Mouse (Mus musculus) liver, postnatal 0 days (tissue): ENCODE results near the gene Tdrd1. TPM values are rescaled to one million over a fixed set of nuclear protein-coding genes. Genes with fewer than 3 reads are reported as not detected.
A peak's percentile ranks its signal among the peaks of the same experiment; 100 is the strongest.
"Not testable (repeated sequence)": the region's sequence is repeated elsewhere in the genome, so short reads cannot be mapped to it uniquely, and the experiment has no call there.

ENCODE experiments used
- ATAC-seq: fragments of 200-750 bp; cut with Nextera tagmentation; 2 replicates; pipeline ENCODE4 v1.8.0; 2017; ENCODE audit warnings: mild to moderate bottlenecking, moderate library complexity
- DNase-seq: peaks from one replicate; pipeline ENCODE4 v3.0.0-alpha.2; 2016
- H3K27ac ChIP-seq: fragments of 300-500 bp; sonication (generic); 2 replicates; pipeline ENCODE4 v1.5.1; 2014; ENCODE audit warnings: antibody characterized with exemption, moderate library complexity, mild to moderate bottlenecking, low read depth
- H3K27me3 ChIP-seq: fragments of 300-500 bp; sonication (generic); 2 replicates; pipeline ENCODE4 v1.6.1; 2014; ENCODE audit warnings: low read length, control low read depth, mixed read lengths; ENCODE audit not compliant: insufficient read depth
- H3K36me3 ChIP-seq: fragments of 300-500 bp; sonication (generic); replicated peaks from 2 replicates; pipeline ENCODE4 v1.6.1; 2014; ENCODE audit warnings: mild to moderate bottlenecking, control low read depth, low read length, moderate library complexity, mixed read lengths; ENCODE audit not compliant: insufficient read depth
- H3K4me1 ChIP-seq: fragments of 300-500 bp; sonication (generic); 2 replicates; pipeline ENCODE4 v1.6.1; 2014; ENCODE audit warnings: antibody characterized with exemption, mild to moderate bottlenecking, control low read depth; ENCODE audit not compliant: insufficient read depth
- H3K4me2 ChIP-seq: fragments of 300-500 bp; sonication (generic); 2 replicates; pipeline ENCODE4 v1.6.1; 2014; ENCODE audit warnings: low read depth, mild to moderate bottlenecking, low read length, moderate library complexity, mixed read lengths
- H3K4me3 ChIP-seq: fragments of 300-500 bp; sonication (generic); 2 replicates; pipeline ENCODE4 v1.5.1; 2014; ENCODE audit warnings: low read depth, low read length
- H3K9ac ChIP-seq: fragments of 300-500 bp; sonication (generic); replicated peaks from 2 replicates; pipeline ENCODE4 v1.6.1; 2014; ENCODE audit warnings: mild to moderate bottlenecking, moderate library complexity
- H3K9me3 ChIP-seq: fragments of 300-500 bp; sonication (generic); 2 replicates; pipeline ENCODE4 v1.6.1; 2016; ENCODE audit warnings: mild to moderate bottlenecking, control low read depth, low read length, mixed read lengths
- CTCF ChIP-seq: sonication (generic); IDR thresholded peaks from 2 replicates; pipeline ENCODE4 v1.5.1; 2016; ENCODE audit warnings: antibody characterized with exemption, low read depth
- EP300 ChIP-seq: IDR thresholded peaks from 2 replicates; pipeline ENCODE4 v1.6.1; 2016; ENCODE audit warnings: antibody characterized with exemption, low read depth, mild to moderate bottlenecking
- WGBS: fragments of 180-500 bp; shearing (Covaris S2); extraction: QIAGEN DNeasy Blood & Tissue Kit; methylation state at CpG from one replicate; pipeline ENCODE4 v1.1.7; 2014; ENCODE audit not compliant: insufficient replicate concordance; 5-methylcytosine and 5-hydroxymethylcytosine counted together
- polyA plus RNA-seq: library from polyadenylated mRNA; unstranded; fragments of >200 nt; fragmentation: Nextera tagmentation; extraction: Ambion mirVana; gene quantifications from 2 replicates; pipeline ENCODE4 v1.2.1, GENCODE M21; 2015

Gene Tdrd1
- polyA plus RNA-seq: not detected in 2 replicates

- H3K4me2 ChIP-seq: no peak within 1 kb of the TSS
- ATAC-seq: no peak
- peaks cover 7% of the 10 kb centered on the region for H3K4me1 ChIP-seq
- no peak within 1 kb of the TSS for H3K9ac ChIP-seq
- TF ChIP-seq CTCF (no peak), EP300 (no peak)
- no peak within 1 kb of the TSS for H3K27ac ChIP-seq
- no peak within 1 kb of the TSS for H3K4me3 ChIP-seq
- H3K9me3 ChIP-seq: no peaks in the 10 kb centered on the region
- no peaks in the 10 kb centered on the region for H3K36me3 ChIP-seq
- WGBS: 57% methylated on average over 44 of the region's 44 CpGs
- no peak for DNase-seq
- peaks cover 6% of the 10 kb centered on the region; the same call in 1 of the 2 replicates for H3K27me3 ChIP-seq
Measured at GRCm38 (mm10) chr19:56826047-56826631, at the start of gene Tdrd1. TSS of gene Tdrd1 (plus strand) at chr19:56826209.

- ATAC-seq: peak; percentile 59; the same call in 1 of the 2 replicates
- Histone ChIP-seq H3K9me3 (no peaks in the 10 kb centered on the region), H3K4me3 (no peak overlapping the region), H3K36me3 (no peaks in the 10 kb centered on the region), H3K27me3 (peaks cover 13% of the 10 kb centered on the region), H3K4me1 (peaks cover 6% of the 10 kb centered on the region), H3K4me2 (peak overlapping the region; percentile 2; the same call in 1 of the 2 replicates), H3K27ac (no peak overlapping the region), H3K9ac (no peak overlapping the region)
- TF ChIP-seq CTCF (peak; percentile 78), EP300 (no peak)
- DNase-seq: peak; percentile 51
- 26% methylated on average over 16 of the region's 16 CpGs for WGBS
Measured at GRCm38 (mm10) chr19:56776719-56777382, 49.2 kb upstream of the Tdrd1 start.

GRCm38 (mm10) chr19:56778532-56778931 is 47.5 kb upstream of the Tdrd1 start:
- DNase-seq, H3K4me3 ChIP-seq, H3K9ac ChIP-seq, ATAC-seq, H3K27ac ChIP-seq, H3K36me3 ChIP-seq, H3K4me2 ChIP-seq, H3K4me1 ChIP-seq, H3K9me3 ChIP-seq: not testable (repeated sequence)
- WGBS: 87% methylated on average over 7 of the region's 7 CpGs
- peaks cover 12% of the 10 kb centered on the region for H3K27me3 ChIP-seq
- peak; percentile 51 for TF ChIP-seq CTCF

- Histone ChIP-seq H3K4me3 (no peak overlapping the region), H3K9ac (no peak overlapping the region), H3K4me2 (no peak overlapping the region), H3K4me1 (no peaks in the 10 kb centered on the region), H3K9me3 (no peaks in the 10 kb centered on the region), H3K27ac (no peak overlapping the region), H3K27me3 (no peaks in the 10 kb centered on the region), H3K36me3 (peaks cover 30% of the 10 kb centered on the region)
- 83% methylated on average over 7 of the region's 7 CpGs for WGBS
- no peak for ATAC-seq
- no peak for DNase-seq
- no peak for TF ChIP-seq CTCF
- no peak for TF ChIP-seq EP300
Measured at GRCm38 (mm10) chr19:56787911-56788310, 38.1 kb upstream of the Tdrd1 start.

DNA sequence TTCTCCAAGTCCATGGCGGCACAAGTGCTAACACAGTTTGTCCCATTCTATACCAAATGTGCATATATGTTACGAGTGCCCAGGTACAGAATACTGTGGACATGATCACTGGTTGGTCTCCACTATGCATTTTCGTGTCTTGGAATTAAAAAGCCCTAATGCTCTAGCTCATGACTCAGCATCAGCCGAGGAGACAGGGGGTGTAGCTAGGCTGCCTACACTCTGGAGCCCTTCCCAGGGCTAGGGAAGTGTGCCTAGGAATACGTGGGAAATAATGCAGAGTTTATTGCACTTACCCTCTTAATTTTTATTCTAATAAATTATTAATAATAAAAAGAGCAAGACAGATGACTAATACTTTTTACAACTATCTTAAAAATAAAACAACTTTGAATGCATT is 37.1 kb upstream of the Tdrd1 start:
- H3K4me1 ChIP-seq: no peaks in the 10 kb centered on the region
- 83% methylated on average over 5 of the region's 5 CpGs for WGBS

DNA sequence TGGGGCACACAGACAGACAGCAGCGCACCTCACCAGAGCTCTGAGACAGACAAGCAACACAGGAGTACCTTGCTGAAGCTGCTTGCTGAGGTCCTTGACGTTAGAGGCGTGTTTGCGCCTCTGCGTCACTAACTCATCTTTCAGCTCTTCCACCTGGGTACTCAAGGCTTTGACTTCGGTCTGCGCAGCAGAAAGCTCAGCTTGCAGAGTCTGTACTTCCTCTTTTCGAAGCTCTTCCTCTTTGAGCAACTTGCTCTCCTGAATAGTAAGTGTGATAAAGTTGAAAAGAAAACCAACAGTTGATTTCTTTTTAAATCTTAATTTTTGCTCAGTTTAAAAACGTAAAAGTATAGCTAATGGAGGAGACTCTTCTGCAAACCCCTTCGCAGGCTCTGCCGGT is 28.6 kb upstream of the Tdrd1 start:
- DNase-seq (no peak), ATAC-seq (no peak)
- peaks cover 75% of the 10 kb centered on the region for H3K36me3 ChIP-seq
- TF ChIP-seq CTCF: no peak
- TF ChIP-seq EP300: no peak
- H3K4me2 ChIP-seq: no peak overlapping the region
- no peaks in the 10 kb centered on the region for H3K9me3 ChIP-seq
- H3K4me1 ChIP-seq: peaks cover 21% of the 10 kb centered on the region
- 60% methylated on average over 11 of the region's 11 CpGs for WGBS
- no peak overlapping the region for H3K27ac ChIP-seq
- no peak overlapping the region for H3K9ac ChIP-seq
- H3K27me3 ChIP-seq: no peaks in the 10 kb centered on the region
- no peak overlapping the region for H3K4me3 ChIP-seq

More for the DNA sequence above, 37.1 kb upstream of the Tdrd1 start:
- Histone ChIP-seq H3K36me3 (peaks cover 37% of the 10 kb centered on the region), H3K9me3 (no peaks in the 10 kb centered on the region), H3K4me2 (no peak overlapping the region), H3K9ac (no peak overlapping the region), H3K4me3 (no peak overlapping the region), H3K27me3 (no peaks in the 10 kb centered on the region), H3K27ac (no peak overlapping the region)
- ATAC-seq (no peak), DNase-seq (no peak)
- TF ChIP-seq CTCF (no peak), EP300 (no peak)
